Mouse (Mus musculus) liver, adult 2 months (tissue): ENCODE data around the gene Hydin.

Source experiments
- CTCF ChIP-seq: fragments of 200-500 bp; IDR thresholded peaks from 2 replicates; pipeline ENCODE4 v1.5.1; 2011; ENCODE audit warnings: low read depth, low read length, control low read depth
- POLR2A ChIP-seq: fragments of 200-500 bp; IDR thresholded peaks from 2 replicates; pipeline ENCODE4 v1.6.1; 2011; ENCODE audit warnings: low read length, control low read depth; ENCODE audit not compliant: insufficient read depth; ENCODE audit errors: extremely low read depth

- TF ChIP-seq POLR2A (no peak), CTCF (no peak)
These were observed 363.3 kb downstream of the Hydin start for GRCm38 (mm10) chr8:110630079-110630478.
